Mouse (Mus musculus) limb, embryonic 13.5 days (tissue): Measurements from ENCODE around the gene Mief1. TPM values are rescaled to one million over a fixed set of nuclear protein-coding genes. Genes with fewer than 3 reads are reported as not detected.
A peak's percentile ranks its signal among the peaks of the same experiment; 100 is the strongest.

Experiments used
- ATAC-seq: fragments of 200-750 bp; cut with Nextera tagmentation; 2 replicates; pipeline ENCODE4 v1.8.0; 2017; ENCODE audit warnings: low read depth, moderate number of reproducible peaks, moderate TSS enrichment; ENCODE audit not compliant: low FRiP score
- H3K27ac ChIP-seq: fragments of 300-500 bp; sonication (generic); 2 replicates; pipeline ENCODE4 v1.5.1; 2015; ENCODE audit warnings: inconsistent platforms, mild to moderate bottlenecking, moderate library complexity
- H3K27me3 ChIP-seq: fragments of 300-500 bp; sonication (generic); 2 replicates; pipeline ENCODE4 v1.6.1; 2015; ENCODE audit warnings: mild to moderate bottlenecking, inconsistent platforms
- H3K36me3 ChIP-seq: fragments of 300-500 bp; sonication (generic); 2 replicates; pipeline ENCODE4 v1.6.1; 2015; ENCODE audit warnings: inconsistent platforms, mild to moderate bottlenecking, moderate library complexity
- H3K4me1 ChIP-seq: fragments of 300-500 bp; sonication (generic); 2 replicates; pipeline ENCODE4 v1.6.1; 2015; ENCODE audit warnings: inconsistent platforms
- H3K4me2 ChIP-seq: fragments of 300-500 bp; sonication (generic); replicated peaks from 2 replicates; pipeline ENCODE4 v1.6.1; 2015; ENCODE audit warnings: inconsistent platforms, mild to moderate bottlenecking, moderate library complexity
- H3K4me3 ChIP-seq: fragments of 300-500 bp; sonication (generic); 2 replicates; pipeline ENCODE4 v1.5.1; 2015; ENCODE audit warnings: moderate library complexity, mild to moderate bottlenecking, inconsistent platforms
- H3K9ac ChIP-seq: fragments of 300-500 bp; sonication (generic); 2 replicates; pipeline ENCODE4 v1.6.1; 2015; ENCODE audit warnings: mild to moderate bottlenecking, inconsistent platforms
- H3K9me3 ChIP-seq: fragments of 300-500 bp; sonication (generic); 2 replicates; pipeline ENCODE4 v1.6.1; 2016; ENCODE audit warnings: inconsistent platforms
- WGBS: fragments of 180-500 bp; shearing (Covaris S2); methylation state at CpG from one replicate; pipeline ENCODE4 v1.1.7; 2015; 5-methylcytosine and 5-hydroxymethylcytosine counted together
- polyA plus RNA-seq: library from polyadenylated mRNA; unstranded; fragments of >200 nt; fragmentation: Nextera tagmentation; extraction: Ambion mirVana; gene quantifications from 2 replicates; pipeline ENCODE4 v1.2.1, GENCODE M21; 2015

Mief1 gene
- polyA plus RNA-seq, 1 experiment from 2014 or later, result 35.0 TPM

DNA sequence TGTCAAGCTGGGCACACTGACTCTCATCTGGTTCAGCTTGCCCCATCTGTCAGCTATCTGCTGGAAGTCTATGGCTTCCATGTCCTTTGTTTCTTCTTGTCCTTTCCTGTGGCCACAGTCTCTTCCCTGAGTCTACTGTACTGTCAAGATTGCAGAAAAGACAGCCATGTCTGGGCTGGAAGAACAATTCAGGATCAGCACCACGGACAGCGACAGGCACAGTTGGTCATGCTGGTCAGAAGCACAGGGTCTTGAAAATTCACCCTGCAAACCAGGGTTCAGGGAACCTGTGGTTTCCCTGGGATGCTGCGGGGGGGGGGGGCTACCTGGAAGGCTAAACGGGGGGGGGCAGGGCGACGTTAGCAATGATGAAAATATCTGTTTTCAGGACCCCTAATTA lies 43.8 kb downstream of the Mief1 start:
- Histone ChIP-seq H3K36me3 (no peaks in the 10 kb centered on the region), H3K27me3 (peaks cover 28% of the 10 kb centered on the region), H3K9ac (no peak overlapping the region), H3K4me3 (no peak overlapping the region), H3K4me1 (no peaks in the 10 kb centered on the region), H3K27ac (no peak overlapping the region), H3K9me3 (0 out of 2 replicates have a peak, but pooled peaks cover 5% of the 10 kb centered on the region), H3K4me2 (no peak overlapping the region)
- WGBS, result 2% methylated on average over 6 of the region's 6 CpGs
- no peak for ATAC-seq

DNA sequence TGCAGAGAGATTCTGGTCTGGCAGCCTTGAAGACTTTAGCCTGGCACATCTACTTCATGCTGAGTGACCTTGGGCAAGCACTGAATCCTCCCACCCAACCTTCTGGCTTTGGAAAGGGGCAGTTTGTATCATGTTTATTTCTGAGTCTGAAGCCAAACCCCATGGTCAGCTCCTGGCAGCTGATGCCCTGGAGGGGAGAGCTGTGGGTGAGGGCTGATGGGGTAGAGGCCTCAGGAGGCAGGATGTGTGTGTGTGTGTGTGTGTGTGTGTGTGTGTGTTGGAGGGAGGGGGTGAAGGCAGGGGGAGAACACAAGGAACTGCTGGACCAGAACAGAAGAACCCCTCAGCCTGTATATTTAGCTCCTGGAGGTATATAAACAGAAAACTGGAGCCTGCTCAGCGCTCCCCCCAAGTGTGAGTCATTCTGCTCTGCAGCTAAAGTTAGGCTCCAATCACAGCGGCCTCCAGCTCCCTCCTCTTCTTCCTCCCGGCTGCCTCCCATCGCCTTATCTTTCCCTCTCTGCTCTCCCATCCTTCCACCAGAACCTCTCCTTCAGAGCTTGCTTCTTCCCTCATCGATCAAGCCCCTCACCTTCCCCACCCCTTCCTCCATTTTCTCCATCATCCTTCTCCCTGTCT lies 44.4 kb downstream of the Mief1 start:
- 61% methylated on average over 5 of the region's 5 CpGs for WGBS
- Histone ChIP-seq H3K9me3 (0 out of 2 replicates have a peak, but pooled peaks cover 5% of the 10 kb centered on the region), H3K4me2 (no peak overlapping the region), H3K4me1 (no peaks in the 10 kb centered on the region), H3K27me3 (peaks cover 33% of the 10 kb centered on the region), H3K27ac (no peak overlapping the region), H3K4me3 (no peak overlapping the region), H3K9ac (no peak overlapping the region), H3K36me3 (no peaks in the 10 kb centered on the region)
- no peak for ATAC-seq

- Histone ChIP-seq H3K36me3 (no peaks in the 10 kb centered on the region), H3K27me3 (peaks cover 37% of the 10 kb centered on the region), H3K27ac (no peak overlapping the region), H3K4me1 (no peaks in the 10 kb centered on the region), H3K4me3 (no peak overlapping the region), H3K4me2 (no peak overlapping the region), H3K9ac (no peak overlapping the region), H3K9me3 (0 out of 2 replicates have a peak, but pooled peaks cover 5% of the 10 kb centered on the region)
- 90% methylated on average over 2 of the region's 2 CpGs for WGBS
- no peak for ATAC-seq
Measured at GRCm38 (mm10) chr15:80279053-80279452, 45.2 kb downstream of the Mief1 start.

DNA sequence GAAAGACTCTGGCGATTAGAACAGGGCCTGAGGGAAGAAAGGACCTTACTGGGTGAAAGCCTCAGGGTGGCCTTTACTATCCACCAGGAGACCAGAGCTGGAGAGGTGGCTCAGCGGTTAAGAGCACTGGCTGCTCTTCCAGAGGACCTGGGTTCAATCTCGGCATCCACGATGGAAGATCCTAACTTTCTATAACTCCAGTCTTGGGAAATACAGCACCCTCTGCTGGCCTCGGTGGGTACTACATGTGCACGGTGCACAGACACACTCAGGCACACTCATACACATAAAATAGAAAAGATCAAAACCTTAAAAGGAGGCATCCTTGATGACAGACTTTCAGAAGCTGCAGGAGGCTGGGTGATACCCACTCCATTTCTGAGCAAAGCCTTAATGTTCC lies 46.8 kb downstream of the Mief1 start:
- Histone ChIP-seq H3K27me3 (peaks cover 53% of the 10 kb centered on the region), H3K4me1 (no peaks in the 10 kb centered on the region), H3K9ac (no peak overlapping the region), H3K27ac (no peak overlapping the region), H3K4me3 (no peak overlapping the region), H3K4me2 (no peak overlapping the region), H3K9me3 (0 out of 2 replicates have a peak, but pooled peaks cover 5% of the 10 kb centered on the region), H3K36me3 (no peaks in the 10 kb centered on the region)
- 21% methylated on average over 6 of the region's 6 CpGs for WGBS
- no peak for ATAC-seq

GRCm38 (mm10) chr15:80286851-80287415 lies 53.1 kb downstream of the Mief1 start, which contains the start of gene Cacna1i:
Cacna1i (plus strand) TSS chr15:80287238.
- Histone ChIP-seq H3K4me1 (peaks cover 11% of the 10 kb centered on the region), H3K27me3 (peaks cover 100% of the 10 kb centered on the region)
- no peak for ATAC-seq

DNA sequence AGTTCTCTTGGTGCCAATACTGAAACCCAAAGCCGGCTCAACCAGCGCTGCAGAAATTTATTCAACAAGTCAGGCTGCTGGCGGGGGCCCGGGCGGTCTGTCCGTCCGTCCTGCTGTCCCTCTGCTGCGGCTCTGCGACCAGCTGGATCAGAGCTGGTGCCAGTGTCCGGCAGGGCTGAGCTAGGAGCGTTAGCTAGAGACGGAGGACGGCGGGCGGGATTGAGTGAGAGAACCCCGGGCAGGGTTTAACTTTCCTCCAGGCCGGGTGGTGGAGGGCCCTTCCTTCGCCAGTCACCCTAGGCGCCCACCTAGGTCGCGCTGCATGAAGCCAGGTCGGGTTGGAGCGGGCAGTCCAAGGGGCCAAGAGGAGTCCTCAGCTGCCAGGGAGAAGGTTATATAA lies 54.2 kb downstream of the Mief1 start:
- H3K4me2 ChIP-seq, result peak overlapping the region; percentile 90
- no peaks in the 10 kb centered on the region for H3K9me3 ChIP-seq
- peaks cover 11% of the 10 kb centered on the region for H3K4me1 ChIP-seq
- H3K27me3 ChIP-seq, result peaks cover 91% of the 10 kb centered on the region
- under 1% methylated on average over 23 of the region's 23 CpGs for WGBS
- peak overlapping the region; percentile 39; the same call in 1 of the 2 replicates for H3K9ac ChIP-seq
- H3K4me3 ChIP-seq, result peak overlapping the region; percentile 50
- no peaks in the 10 kb centered on the region for H3K36me3 ChIP-seq
- no peak overlapping the region for H3K27ac ChIP-seq
- ATAC-seq, result no peak

More at GRCm38 (mm10) chr15:80286851-80287415, 53.1 kb downstream of the Mief1 start, which contains the start of gene Cacna1i:
- Histone ChIP-seq H3K9ac (peak within 1 kb of the TSS; percentile 51), H3K4me2 (peak within 1 kb of the TSS; percentile 90), H3K4me3 (peak within 1 kb of the TSS; percentile 50), H3K27ac (no peak within 1 kb of the TSS), H3K9me3 (no peaks in the 10 kb centered on the region), H3K36me3 (no peaks in the 10 kb centered on the region)
- 1% methylated on average over 50 of the region's 50 CpGs for WGBS

DNA sequence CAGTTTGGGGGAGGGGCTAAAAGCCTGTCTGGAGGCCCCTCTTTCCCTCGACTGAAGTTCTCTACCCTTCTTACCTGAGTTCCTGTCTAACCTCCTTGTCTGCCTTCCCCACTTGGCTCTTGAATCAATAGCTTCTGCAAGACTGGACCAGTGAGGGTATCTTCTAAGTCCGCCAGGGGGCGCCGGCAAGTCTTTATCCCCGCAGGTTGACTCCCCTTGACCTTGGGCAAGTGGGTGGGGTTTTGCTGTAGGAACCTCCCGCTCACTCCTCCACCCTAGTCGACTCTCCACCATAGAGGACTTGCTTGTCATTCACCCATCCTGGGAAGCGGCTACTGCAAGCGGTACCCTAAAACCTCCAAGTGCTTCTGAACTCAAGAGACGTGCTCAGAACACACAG lies 55.6 kb downstream of the Mief1 start:
- H3K9me3 ChIP-seq, result no peaks in the 10 kb centered on the region
- 7% methylated on average over 10 of the region's 10 CpGs for WGBS
- ATAC-seq, result no peak
- peaks cover 11% of the 10 kb centered on the region for H3K4me1 ChIP-seq
- peaks cover 77% of the 10 kb centered on the region for H3K27me3 ChIP-seq
- no peaks in the 10 kb centered on the region for H3K36me3 ChIP-seq
- no peak overlapping the region for H3K4me2 ChIP-seq
- H3K27ac ChIP-seq, result no peak overlapping the region
- no peak overlapping the region for H3K9ac ChIP-seq
- H3K4me3 ChIP-seq, result no peak overlapping the region

DNA sequence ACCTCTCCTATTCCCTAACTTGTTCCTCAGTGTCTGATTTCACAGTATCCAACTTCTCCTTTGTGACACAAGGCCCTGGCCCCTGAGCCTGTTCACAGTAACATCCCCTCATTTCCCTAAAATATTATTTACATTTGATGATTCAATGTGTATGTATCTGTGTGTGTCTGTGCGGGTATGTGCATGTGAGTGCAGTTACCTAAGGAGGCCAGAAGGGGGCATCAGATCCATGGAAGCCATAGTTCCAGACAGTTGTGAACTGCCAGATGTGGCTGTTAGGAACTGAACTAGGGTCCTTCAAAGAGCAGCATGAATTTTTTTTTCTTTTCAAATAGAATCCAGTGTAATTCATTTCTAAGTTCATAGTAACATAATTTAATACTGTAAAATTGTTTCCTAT lies 63.3 kb downstream of the Mief1 start:
- peaks cover 8% of the 10 kb centered on the region; the same call in 1 of the 2 replicates for H3K9me3 ChIP-seq
- no peaks in the 10 kb centered on the region for H3K4me1 ChIP-seq
- peaks cover 3% of the 10 kb centered on the region for H3K27me3 ChIP-seq
- no peak for ATAC-seq
- no peak overlapping the region for H3K9ac ChIP-seq
- no peak overlapping the region for H3K4me2 ChIP-seq
- H3K36me3 ChIP-seq, result no peaks in the 10 kb centered on the region
- 97% methylated on average over 1 of the region's 1 CpGs for WGBS
- no peak overlapping the region for H3K27ac ChIP-seq
- H3K4me3 ChIP-seq, result no peak overlapping the region

Other genes with a start within 250 kb of the Mief1 start
- 3.0 and 3.2 TPM in 2 replicates for gene Pdgfb, start 219.0 kb upstream of the Mief1 start, polyA plus RNA-seq
- 5.5 and 5.6 TPM in 2 replicates for gene Syngr1, start 142.7 kb upstream of the Mief1 start, polyA plus RNA-seq
- 1,057 and 1,068 TPM in 2 replicates for gene Rpl3, start 142.2 kb upstream of the Mief1 start, polyA plus RNA-seq
- gene Tab1, start 100.9 kb upstream of the Mief1 start, polyA plus RNA-seq, result 45.6 and 45.8 TPM in 2 replicates
- 6.0 and 6.1 TPM in 2 replicates for gene Mgat3, start 60.3 kb upstream of the Mief1 start, polyA plus RNA-seq
- gene AC140267.1, start 1.8 kb downstream of the Mief1 start, polyA plus RNA-seq, result not detected in 2 replicates
- 124 and 134 TPM in 2 replicates for gene Atf4, start 21.2 kb downstream of the Mief1 start, polyA plus RNA-seq
- gene Rps19bp1, start 30.3 kb downstream of the Mief1 start, polyA plus RNA-seq, result 58.9 and 59.3 TPM in 2 replicates
- gene Cacna1i, start 53.2 kb downstream of the Mief1 start, polyA plus RNA-seq, result 0.01 and 0.03 TPM in 2 replicates